Mouse (Mus musculus): ENCODE results near the gene Atad2b. TPM values are rescaled to one million over a fixed set of nuclear protein-coding genes. Genes with fewer than 3 reads are reported as not detected.
"Not testable (repeated sequence)": the region's sequence is repeated elsewhere in the genome, so short reads cannot be mapped to it uniquely, and the experiment has no call there.

The Atad2b gene
- polyA plus RNA-seq, 1 experiment from 2014 or later = 5.3 TPM

GRCm38 (mm10) chr12:4905946-4906345 lies 11.2 kb upstream of the Atad2b start:
- Histone ChIP-seq H3K36me3 (ENCODE audit: control insufficient read depth, insufficient read depth) (0 out of 2 replicates have a peak, but pooled peaks cover 2% of the 10 kb centered on the region), H3K4me2 (ENCODE audit: low read depth, low read length) (no peak overlapping the region), H3K27me3 (ENCODE audit: control insufficient read depth, insufficient read depth, low read length) (no peaks in the 10 kb centered on the region), H3K4me1 (ENCODE audit: control insufficient read depth, insufficient read depth, low read length) (no peaks in the 10 kb centered on the region), H3K4me3 (ENCODE audit: low read length) (no peak overlapping the region), H3K27ac (ENCODE audit: low read length) (no peak overlapping the region), H3K9ac (ENCODE audit: low read length) (no peak overlapping the region), H3K9me3 (replicated peaks; ENCODE audit: control insufficient read depth, low read length) (no peaks in the 10 kb centered on the region)
- ATAC-seq (replicated peaks; ENCODE audit: extremely low read depth, insufficient read depth, low FRiP score) = no peak
- WGBS = 79% methylated on average over 7 of the region's 7 CpGs

- Histone ChIP-seq H3K9ac (ENCODE audit: low read length) (peak overlapping the region; percentile 96), H3K36me3 (ENCODE audit: control insufficient read depth, insufficient read depth) (0 out of 2 replicates have a peak, but pooled peaks cover under 1% of the 10 kb centered on the region), H3K27me3 (ENCODE audit: control insufficient read depth, insufficient read depth, low read length) (no peaks in the 10 kb centered on the region), H3K27ac (ENCODE audit: low read length) (no peak overlapping the region; the same call in 1 of the 2 replicates), H3K4me1 (ENCODE audit: control insufficient read depth, insufficient read depth, low read length) (no peaks in the 10 kb centered on the region), H3K4me3 (ENCODE audit: low read length) (peak overlapping the region; percentile 90), H3K9me3 (replicated peaks; ENCODE audit: control insufficient read depth, low read length) (no peaks in the 10 kb centered on the region), H3K4me2 (ENCODE audit: low read depth, low read length) (peak overlapping the region; percentile 87)
- no peak for ATAC-seq (replicated peaks; ENCODE audit: extremely low read depth, insufficient read depth, low FRiP score)
- WGBS = 47% methylated on average over 7 of the region's 7 CpGs
Observed at GRCm38 (mm10) chr12:4906476-4906875, 10.7 kb upstream of the Atad2b start.

- no peaks in the 10 kb centered on the region for H3K9me3 ChIP-seq (replicated peaks; ENCODE audit: control insufficient read depth, low read length)
- under 1% methylated on average over 123 of the region's 125 CpGs for WGBS
- peak within 1 kb of the TSS; percentile 96 for H3K9ac ChIP-seq (ENCODE audit: low read length)
- H3K4me2 ChIP-seq (ENCODE audit: low read depth, low read length) = peak within 1 kb of the TSS; percentile 87
- no peaks in the 10 kb centered on the region for H3K36me3 ChIP-seq (ENCODE audit: control insufficient read depth, insufficient read depth)
- H3K4me3 ChIP-seq (ENCODE audit: low read length) = peak within 1 kb of the TSS; percentile 90
- peak; percentile 95 for ATAC-seq (replicated peaks; ENCODE audit: extremely low read depth, insufficient read depth, low FRiP score)
- H3K27ac ChIP-seq (ENCODE audit: low read length) = peak within 1 kb of the TSS; percentile 88
- no peaks in the 10 kb centered on the region for H3K27me3 ChIP-seq (ENCODE audit: control insufficient read depth, insufficient read depth, low read length)
- H3K4me1 ChIP-seq (ENCODE audit: control insufficient read depth, insufficient read depth, low read length) = no peaks in the 10 kb centered on the region
Observed at GRCm38 (mm10) chr12:4906951-4907906, 9.9 kb upstream of the Atad2b start, which contains the start of gene Ubxn2a. Gene Ubxn2a, minus strand, starts transcription at chr12:4907705.

GRCm38 (mm10) chr12:4908391-4908790 lies 8.8 kb upstream of the Atad2b start:
- WGBS = 89% methylated on average over 7 of the region's 7 CpGs
- ATAC-seq (replicated peaks; ENCODE audit: extremely low read depth, insufficient read depth, low FRiP score) = no peak
- Histone ChIP-seq H3K9ac (ENCODE audit: low read length) (no peak overlapping the region), H3K36me3 (ENCODE audit: control insufficient read depth, insufficient read depth) (no peaks in the 10 kb centered on the region), H3K27ac (ENCODE audit: low read length) (no peak overlapping the region), H3K9me3 (replicated peaks; ENCODE audit: control insufficient read depth, low read length) (no peaks in the 10 kb centered on the region), H3K4me3 (ENCODE audit: low read length) (no peak overlapping the region), H3K27me3 (ENCODE audit: control insufficient read depth, insufficient read depth, low read length) (no peaks in the 10 kb centered on the region), H3K4me1 (ENCODE audit: control insufficient read depth, insufficient read depth, low read length) (no peaks in the 10 kb centered on the region), H3K4me2 (ENCODE audit: low read depth, low read length) (no peak overlapping the region)

- 85% methylated on average over 1 of the region's 1 CpGs for WGBS
Observed at GRCm38 (mm10) chr12:4910496-4910895, 6.7 kb upstream of the Atad2b start.

GRCm38 (mm10) chr12:4911716-4912115 lies 5.4 kb upstream of the Atad2b start:
- H3K4me1 ChIP-seq (ENCODE audit: control insufficient read depth, insufficient read depth, low read length) = peaks cover 2% of the 10 kb centered on the region; the same call in 1 of the 2 replicates
- no peaks in the 10 kb centered on the region for H3K36me3 ChIP-seq (ENCODE audit: control insufficient read depth, insufficient read depth)
- H3K27ac ChIP-seq (ENCODE audit: low read length) = no peak overlapping the region
- no peak for ATAC-seq (replicated peaks; ENCODE audit: extremely low read depth, insufficient read depth, low FRiP score)
- no peak overlapping the region for H3K4me3 ChIP-seq (ENCODE audit: low read length)
- H3K9ac ChIP-seq (ENCODE audit: low read length) = no peak overlapping the region
- WGBS = 68% methylated on average over 4 of the region's 4 CpGs
- H3K4me2 ChIP-seq (ENCODE audit: low read depth, low read length) = no peak overlapping the region
- no peaks in the 10 kb centered on the region for H3K27me3 ChIP-seq (ENCODE audit: control insufficient read depth, insufficient read depth, low read length)
- H3K9me3 ChIP-seq (replicated peaks; ENCODE audit: control insufficient read depth, low read length) = no peaks in the 10 kb centered on the region

More at GRCm38 (mm10) chr12:4910496-4910895, 6.7 kb upstream of the Atad2b start:
- H3K27me3 ChIP-seq (ENCODE audit: control insufficient read depth, insufficient read depth, low read length); H3K9ac ChIP-seq (ENCODE audit: low read length); H3K9me3 ChIP-seq (replicated peaks; ENCODE audit: control insufficient read depth, low read length); H3K4me1 ChIP-seq (ENCODE audit: control insufficient read depth, insufficient read depth, low read length); H3K27ac ChIP-seq (ENCODE audit: low read length); H3K36me3 ChIP-seq (ENCODE audit: control insufficient read depth, insufficient read depth); ATAC-seq (replicated peaks; ENCODE audit: extremely low read depth, insufficient read depth, low FRiP score); H3K4me2 ChIP-seq (ENCODE audit: low read depth, low read length); H3K4me3 ChIP-seq (ENCODE audit: low read length): not testable (repeated sequence)

- Histone ChIP-seq H3K4me1 (ENCODE audit: control insufficient read depth, insufficient read depth, low read length) (peaks cover 6% of the 10 kb centered on the region), H3K36me3 (ENCODE audit: control insufficient read depth, insufficient read depth) (no peaks in the 10 kb centered on the region), H3K27me3 (ENCODE audit: control insufficient read depth, insufficient read depth, low read length) (no peaks in the 10 kb centered on the region), H3K4me3 (ENCODE audit: low read length) (no peak overlapping the region), H3K27ac (ENCODE audit: low read length) (no peak overlapping the region), H3K9me3 (replicated peaks; ENCODE audit: control insufficient read depth, low read length) (no peaks in the 10 kb centered on the region), H3K9ac (ENCODE audit: low read length) (no peak overlapping the region), H3K4me2 (ENCODE audit: low read depth, low read length) (no peak overlapping the region)
- 62% methylated on average over 3 of the region's 3 CpGs for WGBS
- no peak for ATAC-seq (replicated peaks; ENCODE audit: extremely low read depth, insufficient read depth, low FRiP score)
Observed at GRCm38 (mm10) chr12:4914441-4914840, 2.7 kb upstream of the Atad2b start.

- H3K9ac ChIP-seq (ENCODE audit: low read length) = no peak overlapping the region
- WGBS = 78% methylated on average over 3 of the region's 3 CpGs
- H3K4me1 ChIP-seq (ENCODE audit: control insufficient read depth, insufficient read depth, low read length) = peaks cover 8% of the 10 kb centered on the region
Observed at GRCm38 (mm10) chr12:4914944-4915343, 2.2 kb upstream of the Atad2b start.

More at GRCm38 (mm10) chr12:4914944-4915343, 2.2 kb upstream of the Atad2b start:
- no peak overlapping the region for H3K27ac ChIP-seq (ENCODE audit: low read length)
- ATAC-seq (replicated peaks; ENCODE audit: extremely low read depth, insufficient read depth, low FRiP score) = no peak
- H3K9me3 ChIP-seq (replicated peaks; ENCODE audit: control insufficient read depth, low read length) = no peaks in the 10 kb centered on the region
- H3K4me3 ChIP-seq (ENCODE audit: low read length) = no peak overlapping the region
- no peak overlapping the region for H3K4me2 ChIP-seq (ENCODE audit: low read depth, low read length)
- H3K27me3 ChIP-seq (ENCODE audit: control insufficient read depth, insufficient read depth, low read length) = no peaks in the 10 kb centered on the region
- H3K36me3 ChIP-seq (ENCODE audit: control insufficient read depth, insufficient read depth) = no peaks in the 10 kb centered on the region

All from heart, embryonic 16.5 days (tissue).